Mouse (Mus musculus) cerebellum, adult 11 months (tissue): ENCODE results near the gene Arhgef2.
"Not testable (repeated sequence)": the region's sequence is repeated elsewhere in the genome, so short reads cannot be mapped to it uniquely, and the experiment has no call there.

Source experiments
- DNase-seq: peaks from one replicate; pipeline ENCODE4 v3.0.0; 2022

Gene Arhgef2

DNA sequence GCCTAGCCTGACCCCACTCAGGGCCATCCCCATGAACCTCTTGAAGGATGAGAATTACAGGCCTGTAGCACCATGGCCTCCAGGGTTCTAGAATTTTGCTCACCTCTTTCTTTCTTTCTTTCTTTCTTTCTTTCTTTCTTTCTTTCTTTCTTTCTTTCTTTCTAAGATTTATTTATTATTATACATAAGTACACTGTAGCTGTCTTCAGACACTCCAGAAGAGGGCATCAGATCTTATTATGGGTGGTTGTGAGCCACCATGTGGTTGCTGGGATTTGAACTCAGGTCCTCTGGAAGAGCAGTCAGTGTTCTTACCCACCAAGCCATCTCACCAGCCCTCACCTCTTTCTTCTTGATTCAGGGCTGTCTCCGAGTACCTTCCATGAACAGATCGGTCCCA is at the start of gene Arhgef2:
Arhgef2 (plus strand) TSS at position 301 of the 400 bp plus-strand sequence.
- not testable (repeated sequence) for DNase-seq

DNA sequence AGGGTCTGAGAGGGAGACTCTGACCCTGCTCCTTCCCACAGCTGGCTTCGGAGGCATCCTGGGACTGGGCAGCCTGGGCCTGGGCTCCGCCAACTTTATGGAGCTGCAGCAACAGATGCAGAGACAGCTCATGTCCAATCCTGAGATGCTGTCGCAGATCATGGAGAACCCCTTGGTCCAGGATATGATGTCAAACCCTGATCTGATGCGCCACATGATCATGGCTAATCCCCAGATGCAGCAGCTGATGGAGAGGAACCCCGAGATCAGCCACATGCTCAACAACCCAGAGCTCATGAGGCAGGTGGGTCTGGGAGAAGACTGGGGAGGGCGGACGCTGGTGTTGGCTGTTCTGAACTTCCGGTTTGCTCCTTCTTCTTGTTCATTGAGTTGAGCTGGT is 49.1 kb upstream of the Arhgef2 start:
- DNase-seq: no peak

GRCm38 (mm10) chr3:88559596-88559995 is 46.2 kb upstream of the Arhgef2 start:
- DNase-seq: no peak

DNA sequence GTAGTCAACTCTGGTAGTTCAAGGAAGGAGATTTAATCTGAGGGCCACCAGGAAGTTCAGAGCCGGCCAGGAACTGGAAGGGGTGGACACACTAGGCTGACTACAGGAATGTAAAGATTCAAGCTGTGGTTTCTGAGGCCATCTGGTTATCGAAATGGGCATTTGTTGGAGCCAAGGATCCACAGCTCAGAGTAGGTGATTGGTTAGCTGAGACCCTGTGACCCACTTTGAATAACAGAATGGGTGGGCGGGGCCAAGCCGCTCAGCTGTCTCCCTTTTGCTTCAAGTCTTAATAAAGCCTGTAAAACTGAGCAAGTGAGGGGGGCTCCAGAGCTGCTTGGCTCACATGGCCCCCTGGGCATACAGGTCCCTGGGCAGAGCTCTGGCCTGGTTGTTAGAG is 43.8 kb upstream of the Arhgef2 start:
- DNase-seq: no peak

DNA sequence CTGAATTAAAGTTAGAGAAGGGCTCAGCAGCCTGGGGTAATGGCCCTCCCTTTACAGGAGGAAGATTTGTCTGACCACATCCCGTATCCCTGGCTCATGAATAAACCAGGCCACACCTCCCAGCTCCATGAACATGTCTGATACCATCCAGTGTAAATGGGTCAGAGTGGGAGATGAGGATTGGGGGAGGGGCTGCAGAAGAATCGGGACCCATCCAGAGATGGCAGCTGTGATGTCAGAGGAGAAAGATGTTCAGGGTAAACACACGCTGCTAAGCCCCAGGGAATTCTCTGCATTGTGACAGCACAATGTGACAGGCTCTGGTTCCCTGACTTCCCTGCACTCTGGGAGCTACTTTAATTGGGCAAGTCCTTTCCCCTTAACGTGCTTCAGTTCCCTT is 42.3 kb upstream of the Arhgef2 start:
- no peak for DNase-seq

GRCm38 (mm10) chr3:88563966-88564365 is 41.8 kb upstream of the Arhgef2 start:
- DNase-seq: no peak

DNA sequence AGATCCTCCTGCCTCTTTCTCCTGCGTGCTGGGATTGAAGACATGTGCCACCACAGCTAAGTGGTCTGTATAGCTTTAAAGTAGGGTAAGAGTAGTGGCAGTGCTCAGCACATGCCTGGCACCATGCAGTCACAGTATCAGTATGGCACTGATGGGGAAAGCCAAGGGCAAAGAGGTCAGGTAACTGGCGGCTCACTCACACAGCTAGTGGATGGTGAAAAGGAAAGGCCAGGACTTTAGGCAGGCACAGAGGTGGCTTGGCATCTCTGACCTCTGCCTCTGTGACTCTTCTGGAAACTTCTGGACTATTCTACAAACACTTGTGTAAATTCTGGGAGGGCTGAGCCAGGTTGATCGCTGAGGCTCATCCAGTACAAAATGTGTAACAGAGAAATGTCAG is 39.6 kb upstream of the Arhgef2 start:
- DNase-seq: no peak

GRCm38 (mm10) chr3:88566536-88567061 is 39.2 kb upstream of the Arhgef2 start:
- no peak for DNase-seq

GRCm38 (mm10) chr3:88567892-88568291 is 37.9 kb upstream of the Arhgef2 start:
- no peak for DNase-seq

DNA sequence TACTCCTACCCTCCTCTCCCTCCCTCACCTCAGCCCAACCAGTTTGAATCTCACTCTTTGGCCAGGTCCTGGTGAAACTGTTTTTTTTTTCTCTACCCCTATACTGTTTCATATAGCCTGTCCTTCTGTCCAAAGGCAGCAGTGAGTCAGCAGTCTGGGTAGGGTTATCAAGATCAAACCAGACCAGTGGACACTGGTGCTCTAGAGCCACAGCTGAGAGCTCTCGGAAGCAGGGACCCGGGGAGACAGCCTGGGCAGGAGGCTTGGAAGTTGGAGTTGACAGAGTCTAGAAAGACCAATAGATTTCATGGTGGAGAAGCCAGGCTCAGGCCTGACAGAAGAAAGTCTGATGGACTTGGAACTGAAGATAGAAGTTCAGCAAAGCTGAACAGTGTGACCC is 37.2 kb upstream of the Arhgef2 start:
- DNase-seq: no peak

DNA sequence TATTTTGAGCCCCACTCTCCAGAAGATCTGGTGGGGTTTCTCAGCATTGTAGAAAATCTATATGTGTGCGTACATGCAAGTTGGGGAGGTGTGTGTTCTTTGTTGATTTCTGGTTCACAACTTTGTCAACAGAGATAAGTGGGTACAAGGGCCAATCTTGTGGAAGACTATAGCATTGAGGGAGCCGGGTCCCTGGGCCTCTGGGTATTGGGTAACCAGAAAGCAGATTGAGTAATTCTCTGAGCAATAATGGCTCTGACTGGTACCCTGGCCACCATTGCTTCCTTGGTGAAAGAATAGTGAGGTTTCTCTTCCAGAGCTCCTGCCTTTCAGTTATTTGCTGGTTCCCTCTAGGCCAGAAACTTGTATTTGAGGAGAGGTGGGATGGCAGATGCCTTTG is 36.7 kb upstream of the Arhgef2 start:
- no peak for DNase-seq

DNA sequence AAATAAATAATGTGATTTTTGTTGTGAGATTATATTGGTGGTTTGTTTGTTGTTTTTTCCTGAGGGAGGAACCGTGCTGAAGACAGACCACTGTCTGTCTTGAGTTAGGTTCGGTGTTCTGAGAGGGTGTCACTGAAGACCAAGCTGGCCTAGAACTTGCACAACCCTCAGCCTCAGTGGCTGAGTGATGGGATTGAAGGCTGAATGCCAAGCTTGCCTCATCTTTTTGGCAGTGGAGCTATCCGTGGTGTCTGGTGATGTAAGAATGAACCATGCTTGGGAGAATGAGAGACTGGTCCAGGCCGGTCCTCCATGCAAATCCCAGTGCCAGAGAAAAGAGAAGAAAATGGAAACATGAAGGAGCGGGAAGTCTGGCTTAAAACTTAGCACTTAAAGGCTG is 36.1 kb upstream of the Arhgef2 start:
- DNase-seq: no peak

GRCm38 (mm10) chr3:88570341-88570740 is 35.4 kb upstream of the Arhgef2 start:
- DNase-seq: no peak

DNA sequence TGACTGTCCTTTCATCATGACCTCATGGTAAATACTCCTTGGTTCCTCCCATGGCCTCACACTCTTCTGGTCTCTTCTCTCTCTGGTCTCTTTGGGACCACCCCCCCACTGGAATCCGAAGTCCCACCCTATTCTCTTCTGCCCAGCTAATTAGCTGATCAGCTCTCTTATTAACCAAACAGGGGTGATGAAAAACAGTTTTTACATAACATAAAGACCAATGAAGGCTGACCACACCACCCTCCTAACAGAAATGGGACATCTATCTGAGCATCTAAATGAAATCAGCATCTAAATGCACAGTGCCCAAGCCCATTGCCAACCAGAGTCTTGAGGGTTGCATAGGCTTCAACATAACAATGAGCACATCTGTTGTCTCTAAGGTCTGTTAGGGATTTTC is 33.9 kb upstream of the Arhgef2 start:
- no peak for DNase-seq

- DNase-seq: no peak
These were observed 32.9 kb upstream of the Arhgef2 start for GRCm38 (mm10) chr3:88572835-88573234.

DNA sequence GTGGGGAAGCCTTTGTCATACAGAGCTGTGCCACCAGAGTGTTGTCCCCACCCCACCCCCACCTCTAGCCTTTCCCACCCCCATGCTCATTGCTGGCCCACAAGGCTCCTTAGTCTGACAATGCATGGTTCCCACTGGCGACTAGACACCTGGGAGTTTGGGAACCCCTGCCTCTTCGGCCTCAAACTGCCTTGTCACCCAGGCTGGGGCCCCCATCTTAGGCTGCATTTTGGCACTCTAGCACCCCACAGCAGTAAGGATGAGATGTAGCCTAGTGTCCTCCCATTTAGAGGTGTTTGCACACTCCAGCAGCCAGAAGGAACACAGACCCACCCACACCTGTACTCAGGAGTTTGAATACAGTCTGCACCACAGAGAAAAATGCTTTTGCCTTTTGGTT is 32.0 kb upstream of the Arhgef2 start:
- DNase-seq: no peak

- DNase-seq: no peak
These were observed 30.2 kb upstream of the Arhgef2 start, which contains the start of gene Ssr2 for GRCm38 (mm10) chr3:88575540-88575939. Gene Ssr2 (plus strand): TSS chr3:88575876.

DNA sequence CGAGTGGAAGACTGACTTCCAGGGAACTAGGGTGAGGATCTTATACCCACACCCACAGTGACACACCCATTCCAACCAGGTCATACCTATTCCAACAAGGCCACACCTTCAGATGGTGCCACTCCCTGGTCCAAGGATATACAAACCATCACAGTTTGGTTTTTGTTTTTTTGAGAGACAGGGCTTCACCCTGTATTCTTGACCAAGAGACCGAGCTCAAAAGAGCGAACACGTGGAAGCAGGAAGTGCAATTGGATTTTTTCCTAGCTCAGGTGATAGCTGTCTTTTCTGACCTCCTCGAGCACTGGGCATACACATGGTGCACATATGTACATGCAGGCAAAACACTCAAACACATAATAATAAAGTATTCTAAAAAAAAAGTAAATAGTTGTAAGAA is 27.9 kb upstream of the Arhgef2 start:
- DNase-seq: not testable (repeated sequence)

DNA sequence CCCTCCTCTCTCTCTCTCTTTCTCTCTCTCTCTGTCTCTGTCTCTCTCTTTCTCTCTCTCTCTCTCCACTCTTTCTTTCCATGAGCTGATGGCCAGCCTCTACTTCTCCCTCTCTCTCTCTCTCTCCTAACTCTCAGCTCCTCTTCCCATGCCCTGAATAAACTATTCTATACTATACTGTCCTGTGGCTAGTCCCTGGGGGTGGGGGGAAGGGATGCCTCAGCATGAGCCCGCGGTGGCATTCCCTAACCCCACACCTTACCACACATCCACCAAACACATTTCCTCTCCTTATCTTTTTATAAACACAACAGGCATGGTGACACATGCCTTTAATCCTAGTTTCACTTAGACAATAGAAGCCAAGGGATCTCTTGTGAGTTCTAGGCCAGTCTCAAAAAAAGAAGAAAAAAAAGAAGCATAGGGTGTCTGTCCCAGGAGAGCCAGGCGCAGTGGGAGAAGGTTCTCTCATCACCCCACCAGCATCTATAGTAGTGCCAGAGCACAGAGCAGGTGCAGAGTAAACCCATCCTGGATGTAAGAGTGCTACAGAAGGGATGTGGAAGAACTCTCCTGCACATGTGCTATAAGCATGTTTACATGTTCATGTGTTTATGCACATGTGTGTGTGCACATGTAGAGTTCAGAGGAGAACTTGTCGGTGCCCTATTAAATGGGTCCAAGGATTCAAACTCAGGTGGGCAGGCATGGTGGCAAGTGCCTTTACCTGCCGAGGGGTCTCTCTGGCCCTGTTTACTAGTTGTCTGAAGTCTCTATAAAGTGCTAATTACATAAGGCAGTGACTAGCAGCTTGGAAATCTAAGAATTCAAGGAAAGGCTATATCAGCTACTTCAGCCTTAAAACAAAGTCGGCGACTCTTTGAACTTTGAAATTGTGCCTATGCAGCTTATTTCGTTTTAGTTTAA is 27.0 kb upstream of the Arhgef2 start:
- DNase-seq: no peak

DNA sequence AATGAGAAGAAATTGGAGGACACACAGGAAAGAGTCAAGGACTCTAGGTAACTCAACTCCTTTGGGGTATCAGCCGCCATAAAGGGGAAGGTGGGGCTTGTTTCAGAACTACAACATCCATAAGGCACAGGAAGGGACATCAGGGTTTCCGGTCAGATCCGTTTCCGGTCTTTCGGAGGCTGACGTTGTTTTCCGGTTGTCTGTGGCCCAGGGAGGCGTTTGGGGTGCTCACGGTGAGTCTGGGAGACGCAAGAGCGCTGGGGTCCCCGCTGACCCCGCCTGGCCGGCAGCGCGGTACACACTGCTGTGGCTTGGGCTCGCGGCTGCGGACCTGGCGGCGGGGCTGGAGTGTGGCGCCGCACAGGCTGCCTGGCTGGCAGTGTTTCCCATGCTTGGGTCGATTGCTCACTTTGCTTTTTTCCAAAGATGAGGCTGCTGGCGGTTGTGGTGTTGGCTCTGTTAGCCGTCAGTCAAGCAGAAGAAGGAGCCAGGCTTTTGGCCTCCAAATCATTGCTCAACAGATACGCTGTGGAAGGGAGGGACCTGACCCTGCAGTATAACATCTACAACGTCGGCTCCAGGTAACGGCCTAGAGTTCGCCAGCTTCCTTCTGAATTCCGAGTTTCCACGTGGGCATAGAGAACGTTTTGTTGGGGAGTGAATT is 26.2 kb upstream of the Arhgef2 start:
- DNase-seq: peak; percentile 74

DNA sequence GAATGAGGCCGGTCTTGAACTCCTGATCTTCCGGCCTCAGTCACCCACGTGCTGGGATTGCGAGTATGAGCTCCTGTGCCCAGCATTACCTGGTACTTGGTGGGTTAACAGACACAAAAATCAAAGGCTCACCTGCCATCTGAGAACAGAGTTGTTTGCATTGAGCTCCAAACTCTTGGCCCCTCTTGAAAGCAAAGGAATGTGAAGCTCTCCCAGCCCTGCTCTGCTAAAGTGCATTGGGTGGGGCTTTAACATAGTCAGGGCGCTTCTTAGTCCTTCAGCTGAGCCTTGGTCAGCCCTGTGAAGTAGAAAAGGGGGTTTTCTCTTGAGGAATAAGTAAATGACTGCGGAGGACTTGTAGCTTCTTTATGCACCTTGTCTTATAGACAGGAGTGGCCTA is 20.0 kb upstream of the Arhgef2 start:
- no peak for DNase-seq

DNA sequence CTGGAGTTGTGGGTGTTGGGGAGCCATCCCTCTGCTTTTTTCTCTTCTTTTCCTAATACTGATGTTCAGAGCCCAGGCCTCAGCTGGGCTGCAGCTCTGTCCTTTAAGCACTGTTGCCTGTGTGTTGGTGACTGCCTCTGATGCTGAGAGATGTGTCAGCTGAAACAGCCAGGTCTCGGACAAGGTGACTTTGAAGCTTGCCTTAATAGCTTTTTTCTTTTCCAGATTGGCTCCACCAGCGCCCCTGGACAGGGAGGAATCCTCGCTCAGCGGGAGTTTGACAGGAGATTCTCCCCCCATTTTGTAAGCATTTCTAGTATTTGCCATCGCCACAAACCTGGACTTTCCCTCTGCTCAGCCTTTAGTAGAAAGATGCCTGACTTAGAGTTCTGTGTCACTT is 19.1 kb upstream of the Arhgef2 start:
- DNase-seq: no peak

- no peak for DNase-seq
These were observed 15.5 kb upstream of the Arhgef2 start for GRCm38 (mm10) chr3:88590246-88590645.

DNA sequence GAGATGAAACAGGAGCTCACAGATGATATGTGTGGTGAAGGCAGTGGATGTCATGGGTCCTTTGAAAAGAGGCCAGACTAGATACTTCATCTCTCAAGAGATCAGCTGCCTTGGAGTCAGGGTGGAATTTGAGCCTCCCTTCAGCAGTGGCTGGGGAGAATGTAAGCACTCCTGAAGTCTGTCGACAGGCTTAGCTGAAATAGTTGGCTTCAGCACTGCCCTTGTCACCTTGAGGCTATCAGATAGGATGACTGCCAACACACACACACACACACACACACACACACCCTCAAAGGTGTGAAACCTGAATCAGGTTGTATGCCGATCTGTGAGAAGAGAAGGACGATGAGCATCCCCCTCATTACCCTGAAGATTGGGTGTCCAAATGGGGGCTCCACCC is 14.7 kb upstream of the Arhgef2 start:
- DNase-seq: no peak
